Mouse (Mus musculus) intestine, embryonic 16.5 days (tissue): ENCODE results near the gene Ovgp1. TPM values are rescaled to one million over a fixed set of nuclear protein-coding genes. Genes with fewer than 3 reads are reported as not detected.

Experiments
- ATAC-seq: fragments of 200-750 bp; cut with Nextera tagmentation; 2 replicates; pipeline ENCODE4 v1.8.0; 2017; ENCODE audit warnings: moderate TSS enrichment, moderate library complexity
- H3K27ac ChIP-seq: fragments of 300-500 bp; sonication (generic); 2 replicates; pipeline ENCODE4 v1.5.1; 2014; ENCODE audit warnings: mild to moderate bottlenecking, low read length
- H3K27me3 ChIP-seq: fragments of 300-500 bp; sonication (generic); replicated peaks from 2 replicates; pipeline ENCODE4 v1.6.1; 2014; ENCODE audit warnings: low read length, control low read depth, mixed read lengths; ENCODE audit not compliant: control insufficient read depth, insufficient read depth
- H3K36me3 ChIP-seq: fragments of 300-500 bp; sonication (generic); 2 replicates; pipeline ENCODE4 v1.6.1; 2014; ENCODE audit warnings: low read length, control low read depth; ENCODE audit not compliant: control insufficient read depth, insufficient read depth
- H3K4me1 ChIP-seq: fragments of 300-500 bp; sonication (generic); 2 replicates; pipeline ENCODE4 v1.6.1; 2014; ENCODE audit warnings: low read length, control low read depth, mixed read lengths; ENCODE audit not compliant: control insufficient read depth, insufficient read depth
- H3K4me2 ChIP-seq: fragments of 300-500 bp; sonication (generic); 2 replicates; pipeline ENCODE4 v1.6.1; 2014; ENCODE audit warnings: low read depth, low read length, control low read depth
- H3K4me3 ChIP-seq: fragments of 300-500 bp; sonication (generic); 2 replicates; pipeline ENCODE4 v1.5.1; 2014; ENCODE audit warnings: mild to moderate bottlenecking, low read length
- H3K9ac ChIP-seq: fragments of 300-500 bp; sonication (generic); 2 replicates; pipeline ENCODE4 v1.6.1; 2014; ENCODE audit warnings: low read depth, low read length
- H3K9me3 ChIP-seq: fragments of 300-500 bp; sonication (generic); 2 replicates; pipeline ENCODE4 v1.6.1; 2016; ENCODE audit warnings: low read length, control low read depth; ENCODE audit not compliant: control insufficient read depth
- WGBS: fragments of 180-500 bp; shearing (Covaris S2); extraction: QIAGEN DNeasy Blood & Tissue Kit; methylation state at CpG from one replicate; pipeline ENCODE4 v1.1.7; 2014; 5-methylcytosine and 5-hydroxymethylcytosine counted together
- polyA plus RNA-seq: library from polyadenylated mRNA; unstranded; fragments of >200 nt; fragmentation: Nextera tagmentation; extraction: Ambion mirVana; gene quantifications from 2 replicates; pipeline ENCODE4 v1.2.1, GENCODE M21; 2015

Ovgp1 gene
- polyA plus RNA-seq, 1 experiment from 2014 or later, result 0.62 TPM

- no peaks in the 10 kb centered on the region for H3K36me3 ChIP-seq
- H3K9ac ChIP-seq, result no peak overlapping the region
- no peak overlapping the region for H3K4me3 ChIP-seq
- H3K27ac ChIP-seq, result no peak overlapping the region
- WGBS, result 77% methylated on average over 5 of the region's 5 CpGs
- H3K4me1 ChIP-seq, result no peaks in the 10 kb centered on the region
- H3K9me3 ChIP-seq, result no peaks in the 10 kb centered on the region
- no peak overlapping the region for H3K4me2 ChIP-seq
- H3K27me3 ChIP-seq, result no peaks in the 10 kb centered on the region
- no peak for ATAC-seq
Measured at GRCm38 (mm10) chr3:105935033-105935432, 38.5 kb upstream of the Ovgp1 start.

GRCm38 (mm10) chr3:105936111-105936510, 37.4 kb upstream of the Ovgp1 start:
- WGBS, result 89% methylated on average over 4 of the region's 4 CpGs
- Histone ChIP-seq H3K36me3 (peaks cover 3% of the 10 kb centered on the region; the same call in 1 of the 2 replicates), H3K4me3 (no peak overlapping the region), H3K9ac (no peak overlapping the region), H3K27me3 (no peaks in the 10 kb centered on the region), H3K4me1 (no peaks in the 10 kb centered on the region), H3K27ac (no peak overlapping the region), H3K9me3 (no peaks in the 10 kb centered on the region), H3K4me2 (no peak overlapping the region)
- ATAC-seq, result no peak

GRCm38 (mm10) chr3:105951348-105951747, 22.2 kb upstream of the Ovgp1 start:
- 93% methylated on average over 7 of the region's 7 CpGs for WGBS
- no peak overlapping the region for H3K4me2 ChIP-seq
- H3K27me3 ChIP-seq, result no peaks in the 10 kb centered on the region
- peaks cover 25% of the 10 kb centered on the region for H3K36me3 ChIP-seq
- no peak for ATAC-seq
- no peak overlapping the region for H3K27ac ChIP-seq
- H3K9me3 ChIP-seq, result no peaks in the 10 kb centered on the region
- no peaks in the 10 kb centered on the region for H3K4me1 ChIP-seq
- H3K9ac ChIP-seq, result no peak overlapping the region
- H3K4me3 ChIP-seq, result no peak overlapping the region

- WGBS, result 96% methylated on average over 1 of the region's 1 CpGs
- Histone ChIP-seq H3K9ac (no peak overlapping the region), H3K4me2 (peak overlapping the region; percentile 5; the same call in 1 of the 2 replicates)
Measured at GRCm38 (mm10) chr3:105957235-105957634, 16.3 kb upstream of the Ovgp1 start.

GRCm38 (mm10) chr3:105958204-105958603, 15.3 kb upstream of the Ovgp1 start:
- H3K27ac ChIP-seq, result no peak overlapping the region
- no peak for ATAC-seq

More at GRCm38 (mm10) chr3:105957235-105957634, 16.3 kb upstream of the Ovgp1 start:
- no peaks in the 10 kb centered on the region for H3K9me3 ChIP-seq
- H3K4me1 ChIP-seq, result peaks cover 14% of the 10 kb centered on the region
- H3K36me3 ChIP-seq, result peaks cover 3% of the 10 kb centered on the region
- no peak for ATAC-seq
- no peak overlapping the region for H3K4me3 ChIP-seq
- no peaks in the 10 kb centered on the region for H3K27me3 ChIP-seq
- H3K27ac ChIP-seq, result no peak overlapping the region

GRCm38 (mm10) chr3:105958974-105959580, 14.4 kb upstream of the Ovgp1 start, which contains the start of gene Wdr77:
Wdr77 (plus strand) TSS chr3:105959369.
- Histone ChIP-seq H3K9me3 (no peaks in the 10 kb centered on the region), H3K27ac (peak within 1 kb of the TSS; percentile 93), H3K4me2 (peak within 1 kb of the TSS; percentile 78), H3K4me3 (peak within 1 kb of the TSS; percentile 92), H3K9ac (peak within 1 kb of the TSS; percentile 97), H3K36me3 (peaks cover 7% of the 10 kb centered on the region), H3K27me3 (no peaks in the 10 kb centered on the region), H3K4me1 (peaks cover 14% of the 10 kb centered on the region)
- ATAC-seq, result peak; percentile 98
- under 1% methylated on average over 51 of the region's 52 CpGs for WGBS

More at GRCm38 (mm10) chr3:105958204-105958603, 15.3 kb upstream of the Ovgp1 start:
- Histone ChIP-seq H3K4me3 (peak overlapping the region; percentile 92), H3K36me3 (peaks cover 4% of the 10 kb centered on the region), H3K9me3 (no peaks in the 10 kb centered on the region), H3K9ac (peak overlapping the region; percentile 96), H3K27me3 (no peaks in the 10 kb centered on the region), H3K4me1 (peaks cover 14% of the 10 kb centered on the region), H3K4me2 (peak overlapping the region; percentile 78)
- WGBS, result 37% methylated on average over 5 of the region's 5 CpGs

- ATAC-seq, result peak; percentile 65
- peaks cover 10% of the 10 kb centered on the region for H3K36me3 ChIP-seq
- H3K4me2 ChIP-seq, result peak overlapping the region; percentile 75
- under 1% methylated on average over 26 of the region's 26 CpGs for WGBS
- H3K27me3 ChIP-seq, result no peaks in the 10 kb centered on the region
- H3K4me3 ChIP-seq, result peak overlapping the region; percentile 92
- H3K27ac ChIP-seq, result peak overlapping the region; percentile 41; the same call in 1 of the 2 replicates
- H3K9ac ChIP-seq, result peak overlapping the region; percentile 97
- H3K9me3 ChIP-seq, result no peaks in the 10 kb centered on the region
- H3K4me1 ChIP-seq, result peaks cover 14% of the 10 kb centered on the region
Measured at GRCm38 (mm10) chr3:105959585-105959984, 13.9 kb upstream of the Ovgp1 start.

- Histone ChIP-seq H3K4me1 (peaks cover 14% of the 10 kb centered on the region), H3K4me2 (peak within 1 kb of the TSS; percentile 75), H3K9ac (peak within 1 kb of the TSS; percentile 97), H3K27ac (peak within 1 kb of the TSS; percentile 93), H3K27me3 (no peaks in the 10 kb centered on the region), H3K36me3 (peaks cover 12% of the 10 kb centered on the region), H3K4me3 (peak within 1 kb of the TSS; percentile 92), H3K9me3 (no peaks in the 10 kb centered on the region)
- ATAC-seq, result no peak
- 3% methylated on average over 6 of the region's 6 CpGs for WGBS
Measured at GRCm38 (mm10) chr3:105959999-105960398, 13.5 kb upstream of the Ovgp1 start, which contains the start of gene Atp5f1. Atp5f1 (minus strand) TSS chr3:105960099.

GRCm38 (mm10) chr3:105960700-105961099, 12.8 kb upstream of the Ovgp1 start:
- WGBS, result 96% methylated on average over 2 of the region's 2 CpGs
- peak overlapping the region; percentile 92; the same call in 1 of the 2 replicates for H3K4me3 ChIP-seq
- no peak for ATAC-seq

More at GRCm38 (mm10) chr3:105960700-105961099, 12.8 kb upstream of the Ovgp1 start:
- Histone ChIP-seq H3K36me3 (peaks cover 19% of the 10 kb centered on the region), H3K27me3 (no peaks in the 10 kb centered on the region), H3K9ac (no peak overlapping the region), H3K9me3 (no peaks in the 10 kb centered on the region), H3K4me1 (peaks cover 14% of the 10 kb centered on the region), H3K4me2 (no peak overlapping the region; the same call in 1 of the 2 replicates), H3K27ac (no peak overlapping the region)
